Mouse (Mus musculus) bone marrow, adult 2 months (tissue): ENCODE results near the gene Fam172a. TPM values are rescaled to one million over a fixed set of nuclear protein-coding genes. Genes with fewer than 3 reads are reported as not detected.

ENCODE experiments used
- H3K27ac ChIP-seq: fragments of 200-500 bp; 2 replicates; pipeline ENCODE4 v1.5.1; 2012; ENCODE audit warnings: low read depth, mild to moderate bottlenecking, control low read depth, inconsistent platforms, low read length; ENCODE audit not compliant: control insufficient read depth, poor library complexity, insufficient read depth
- H3K4me1 ChIP-seq: fragments of 200-500 bp; 2 replicates; pipeline ENCODE4 v1.6.1; 2011; ENCODE audit warnings: low read length; ENCODE audit not compliant: control insufficient read depth, insufficient read depth
- H3K4me3 ChIP-seq: fragments of 200-500 bp; replicated peaks from 2 replicates; pipeline ENCODE3; 2011; ENCODE audit warnings: mild to moderate bottlenecking, low read depth, low read length, control low read depth; ENCODE audit not compliant: control insufficient read depth
- CTCF ChIP-seq: fragments of 200-500 bp; IDR thresholded peaks from 2 replicates; pipeline ENCODE4 v1.5.1; 2011; ENCODE audit warnings: low read length, control low read depth; ENCODE audit not compliant: control insufficient read depth, insufficient read depth
- POLR2A ChIP-seq: fragments of 200-500 bp; IDR thresholded peaks from 2 replicates; pipeline ENCODE4 v1.6.1; 2011; ENCODE audit warnings: low read depth, mild to moderate bottlenecking, control low read depth, low read length, borderline replicate concordance; ENCODE audit not compliant: control insufficient read depth
- WGBS: fragments of 180-500 bp; shearing (Covaris S2); methylation state at CpG from one replicate; pipeline ENCODE4 v1.1.7; 2018; 5-methylcytosine and 5-hydroxymethylcytosine counted together
- polyA plus RNA-seq: library from polyadenylated mRNA; stranded (reverse); fragments of >200 nt; gene quantifications from 2 replicates; pipeline ENCODE4 v1.2.4, GENCODE M21; 2011; ENCODE audit warnings: low replicate concordance; ENCODE audit not compliant: missing spikeins, insufficient read depth, insufficient read length

The Fam172a gene
- polyA plus RNA-seq, 1 experiment, result 13.5 TPM

GRCm38 (mm10) chr13:78037203-78037602 is 335.4 kb downstream of the Fam172a start:
- no peak overlapping the region for H3K4me3 ChIP-seq
- no peak for TF ChIP-seq CTCF
- TF ChIP-seq POLR2A, result no peak
- WGBS, result 86% methylated on average over 1 of the region's 1 CpGs

DNA sequence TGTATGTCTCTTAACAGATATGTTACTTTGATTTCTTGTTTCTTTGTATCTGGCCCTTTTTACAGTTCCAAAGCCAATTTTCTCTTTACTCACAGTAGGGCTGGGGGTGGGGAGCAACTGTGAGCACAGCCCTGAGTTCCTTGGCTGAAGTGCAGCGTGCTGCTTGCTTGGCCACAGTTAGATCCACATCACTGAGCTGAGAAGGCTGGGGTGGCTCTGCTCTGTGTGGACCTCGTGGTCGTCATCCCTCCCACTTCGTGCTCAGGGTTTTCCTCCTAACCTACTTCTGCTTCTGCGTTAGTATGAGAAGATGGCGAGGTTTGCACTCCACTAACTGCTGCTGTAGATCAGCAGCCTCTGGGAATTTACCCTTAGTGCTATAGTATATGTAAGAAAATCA is 341.4 kb downstream of the Fam172a start:
- H3K27ac ChIP-seq, result no peak overlapping the region
- H3K4me3 ChIP-seq, result no peak overlapping the region
- 27% methylated on average over 6 of the region's 6 CpGs for WGBS
- TF ChIP-seq CTCF, result no peak
- no peak for TF ChIP-seq POLR2A
- H3K4me1 ChIP-seq, result no peaks in the 10 kb centered on the region

More at GRCm38 (mm10) chr13:78037203-78037602, 335.4 kb downstream of the Fam172a start:
- Histone ChIP-seq H3K27ac (no peak overlapping the region), H3K4me1 (no peaks in the 10 kb centered on the region)

DNA sequence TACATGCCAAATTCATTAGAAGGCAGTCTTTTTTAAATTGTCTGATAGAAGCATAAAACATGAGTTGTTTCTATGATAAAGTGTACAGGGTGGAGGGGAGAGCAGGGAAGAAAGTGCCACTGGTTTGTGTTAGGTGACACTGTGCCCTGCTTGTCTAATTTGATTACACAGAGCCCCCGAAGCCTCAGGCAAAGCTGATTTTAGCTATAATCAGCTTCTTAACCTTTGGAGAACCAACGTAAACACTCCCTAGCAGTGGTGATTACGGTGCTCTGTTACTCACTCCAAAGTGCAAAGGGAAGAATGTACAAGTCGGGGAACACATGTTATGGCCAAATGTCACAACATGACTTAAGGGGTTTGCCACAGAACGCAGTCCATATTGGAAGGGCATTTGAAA is 343.3 kb downstream of the Fam172a start:
- 88% methylated on average over 5 of the region's 5 CpGs for WGBS
- Histone ChIP-seq H3K4me3 (no peak overlapping the region), H3K27ac (no peak overlapping the region), H3K4me1 (no peaks in the 10 kb centered on the region)
- TF ChIP-seq CTCF, result no peak
- TF ChIP-seq POLR2A, result no peak

GRCm38 (mm10) chr13:78087751-78088150 is 385.9 kb downstream of the Fam172a start:
- H3K4me3 ChIP-seq, result no peak overlapping the region
- H3K27ac ChIP-seq, result no peak overlapping the region
- TF ChIP-seq POLR2A, result no peak
- no peak for TF ChIP-seq CTCF
- WGBS, result 76% methylated on average over 4 of the region's 4 CpGs
- no peaks in the 10 kb centered on the region for H3K4me1 ChIP-seq

DNA sequence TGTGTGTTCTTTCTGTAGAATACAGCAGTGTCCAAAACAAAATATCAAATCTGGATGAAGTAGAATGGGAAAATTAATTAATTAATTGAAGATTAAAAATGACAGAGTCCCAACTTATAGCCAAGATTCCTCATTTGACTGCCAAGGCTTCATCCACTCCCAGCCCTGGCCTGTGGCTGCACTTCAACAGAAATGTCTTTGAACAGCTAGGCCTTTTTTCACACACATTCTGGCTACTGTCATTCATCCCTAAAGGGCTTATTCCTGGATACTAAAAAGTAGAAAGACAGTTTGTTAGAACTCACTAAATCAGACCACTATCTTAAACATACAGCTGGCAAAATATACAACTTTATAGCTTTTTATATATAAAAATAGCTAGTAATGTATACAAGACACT is 388.9 kb downstream of the Fam172a start:
- no peaks in the 10 kb centered on the region for H3K4me1 ChIP-seq
- no peak overlapping the region for H3K27ac ChIP-seq
- H3K4me3 ChIP-seq, result no peak overlapping the region
- TF ChIP-seq CTCF, result no peak
- no peak for TF ChIP-seq POLR2A

DNA sequence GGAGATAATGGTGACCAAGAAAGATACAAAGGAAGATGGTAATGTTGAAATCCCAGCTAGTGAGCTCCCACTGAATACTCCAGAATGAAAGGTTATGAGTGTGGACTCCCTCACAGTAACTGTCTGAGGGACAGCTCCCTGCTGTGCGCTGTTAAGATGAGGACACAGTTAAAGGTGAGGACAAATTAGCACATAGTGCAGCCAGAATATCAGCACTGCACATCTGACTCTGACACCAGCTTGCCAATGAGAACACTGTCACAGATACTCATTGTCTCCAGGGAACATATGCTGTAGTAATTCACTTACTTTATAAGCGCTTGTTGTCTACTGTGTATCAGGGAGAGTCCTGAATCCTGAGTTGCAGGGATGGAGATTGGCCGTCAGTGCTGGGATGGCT is 390.1 kb downstream of the Fam172a start:
- 91% methylated on average over 3 of the region's 3 CpGs for WGBS
- no peaks in the 10 kb centered on the region for H3K4me1 ChIP-seq
- H3K4me3 ChIP-seq, result no peak overlapping the region
- no peak overlapping the region for H3K27ac ChIP-seq
- TF ChIP-seq CTCF, result no peak
- TF ChIP-seq POLR2A, result no peak

DNA sequence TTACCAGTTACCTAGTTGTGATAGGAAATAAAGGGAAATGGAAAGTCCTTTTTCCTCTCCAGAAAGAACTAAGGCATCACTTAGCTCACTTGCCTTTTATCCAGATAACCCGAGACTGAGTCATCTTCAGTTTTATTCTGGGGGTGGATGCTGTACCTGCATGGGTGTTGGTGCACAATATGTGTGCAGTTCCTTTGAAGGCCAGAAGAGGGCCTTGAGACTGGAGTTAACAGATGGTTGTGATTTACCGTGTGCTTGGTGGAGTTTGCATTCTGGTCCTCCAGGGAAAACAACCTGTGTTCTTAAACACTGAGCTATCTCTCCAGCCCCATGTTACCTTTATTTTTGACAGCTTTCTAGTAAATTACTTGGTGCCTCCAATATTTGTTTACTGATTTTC is 392.5 kb downstream of the Fam172a start:
- H3K4me1 ChIP-seq, result no peaks in the 10 kb centered on the region
- 91% methylated on average over 2 of the region's 2 CpGs for WGBS
- no peak overlapping the region for H3K4me3 ChIP-seq
- no peak overlapping the region for H3K27ac ChIP-seq
- no peak for TF ChIP-seq CTCF
- TF ChIP-seq POLR2A, result no peak

- H3K4me3 ChIP-seq, result no peak overlapping the region
- no peak for TF ChIP-seq CTCF
- no peak for TF ChIP-seq POLR2A
- H3K27ac ChIP-seq, result no peak overlapping the region
- no peaks in the 10 kb centered on the region for H3K4me1 ChIP-seq
- 77% methylated on average over 1 of the region's 1 CpGs for WGBS
These were observed 393.5 kb downstream of the Fam172a start for GRCm38 (mm10) chr13:78095071-78095973.

- H3K27ac ChIP-seq, result no peak overlapping the region
- 72% methylated on average over 5 of the region's 5 CpGs for WGBS
- H3K4me3 ChIP-seq, result no peak overlapping the region
- H3K4me1 ChIP-seq, result no peaks in the 10 kb centered on the region
- TF ChIP-seq CTCF (no peak), POLR2A (no peak)
These were observed 397.1 kb downstream of the Fam172a start for GRCm38 (mm10) chr13:78098858-78099445.
